Mouse (Mus musculus) left cerebral cortex, postnatal 25 days (tissue): ENCODE measurements at regions not wholly inside any gene's neighbourhood (a gene's known extent, or its start where the extent isn't known, plus 50 kb on each side); places are given as distances from the start of the nearest gene placed in this dataset.

Experiments used
- DNase-seq, 2 experiments: peaks; one replicate each; pipeline ENCODE4 v3.0.0; 2022; ENCODE audit warnings: low spot score in 2 of 2, mixed read lengths in 1 of 2
- intact Hi-C: fragments of 180-260 bp; cut with DNase I; formaldehyde crosslinking; loops from one replicate; pipeline ENCODE4 v1.15.1; 2025

- intact Hi-C loops = no loop called here
- DNase-seq = no peak
Measured at GRCm38 (mm10) chr10:71748557-71749493, 401.3 kb downstream of the Ipmk start.

- DNase-seq = no peak
- intact Hi-C loops = no loop called here
Measured at GRCm38 (mm10) chr10:71753255-71753654, 405.7 kb downstream of the Ipmk start.

- no peak for DNase-seq
- intact Hi-C loops = no loop called here
Measured at GRCm38 (mm10) chr10:71754799-71755198, 407.2 kb downstream of the Ipmk start.

GRCm38 (mm10) chr10:71778903-71779302, 431.3 kb downstream of the Ipmk start:
- intact Hi-C loops = no loop called here
- no peak for DNase-seq

- no peak for DNase-seq
- intact Hi-C loops = no loop called here
Measured at GRCm38 (mm10) chr10:71789241-71789640, 441.7 kb downstream of the Ipmk start.

GRCm38 (mm10) chr10:71789936-71790335, 442.4 kb downstream of the Ipmk start:
- DNase-seq = no peak

GRCm38 (mm10) chr10:71798638-71799037, 451.1 kb downstream of the Ipmk start:
- DNase-seq = no peak
- intact Hi-C loops = no loop called here

More at GRCm38 (mm10) chr10:71789936-71790335, 442.4 kb downstream of the Ipmk start:
- intact Hi-C loops = no loop called here

- no peak for DNase-seq
- intact Hi-C loops = no loop called here
Measured at GRCm38 (mm10) chr10:71802457-71802856, 454.9 kb downstream of the Ipmk start.

GRCm38 (mm10) chr10:71832633-71833032, 485.1 kb downstream of the Ipmk start:
- DNase-seq = peak in 1 of 2 experiments; percentile 29
- intact Hi-C loops = no loop called here

GRCm38 (mm10) chr10:71835018-71835417, 487.5 kb downstream of the Ipmk start:
- intact Hi-C loops = no loop called here

GRCm38 (mm10) chr10:71857089-71857488, 509.5 kb downstream of the Ipmk start:
- intact Hi-C loops = loop anchor here (10.0 kb wide), 1 partner anchor 798 kb away; the partner anchor contains the start of gene Zwint
- no peak for DNase-seq

More at GRCm38 (mm10) chr10:71835018-71835417, 487.5 kb downstream of the Ipmk start:
- no peak for DNase-seq

- peak; percentile 67 to 75 for DNase-seq
- intact Hi-C loops = loop anchor here (10.0 kb wide), 1 partner anchor 797 kb away; the partner anchor contains the start of gene Zwint
Measured at GRCm38 (mm10) chr10:71857518-71857973, 510.0 kb downstream of the Ipmk start.

GRCm38 (mm10) chr10:71893726-71894125, 546.2 kb downstream of the Ipmk start:
- no peak for DNase-seq
- intact Hi-C loops = no loop called here

GRCm38 (mm10) chr10:71905029-71905428, 557.5 kb downstream of the Ipmk start:
- intact Hi-C loops = no loop called here
- DNase-seq = no peak
